Mouse (Mus musculus) kidney, postnatal 36 days (tissue): ENCODE data around the gene Vwa3b.
A peak's percentile ranks its signal among the peaks of the same experiment; 100 is the strongest.

Source experiments
- DNase-seq, 2 experiments: peaks; one replicate each; pipeline ENCODE4 v3.0.0; 2021 to 2022; ENCODE audit warnings: mixed read lengths in 2 of 2

The Vwa3b gene

GRCm38 (mm10) chr1:37011626-37012209 is 14.7 kb upstream of the Vwa3b start:
- no peak for DNase-seq

DNA sequence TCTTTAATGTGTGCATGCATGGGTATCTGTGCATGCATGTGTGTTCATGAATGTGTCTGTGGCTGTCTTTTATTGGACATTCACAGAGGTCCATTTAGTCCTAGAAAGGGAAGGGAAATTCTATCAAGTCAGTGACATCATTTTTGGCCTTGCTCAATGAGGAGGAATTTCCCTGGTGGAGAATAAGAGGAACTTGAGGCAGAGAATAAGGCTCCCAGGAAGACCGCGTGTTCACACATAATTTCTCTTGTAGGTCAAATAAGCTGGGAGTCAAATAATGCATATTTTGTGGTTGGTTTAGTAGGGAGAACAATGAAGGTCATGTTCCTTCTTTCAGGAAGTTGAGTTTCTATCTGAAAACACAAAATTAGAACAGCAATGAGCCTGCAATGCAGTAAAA is 13.4 kb upstream of the Vwa3b start:
- no peak for DNase-seq

GRCm38 (mm10) chr1:37013687-37014086 is 12.7 kb upstream of the Vwa3b start:
- peak; percentile 71 to 77 for DNase-seq

DNA sequence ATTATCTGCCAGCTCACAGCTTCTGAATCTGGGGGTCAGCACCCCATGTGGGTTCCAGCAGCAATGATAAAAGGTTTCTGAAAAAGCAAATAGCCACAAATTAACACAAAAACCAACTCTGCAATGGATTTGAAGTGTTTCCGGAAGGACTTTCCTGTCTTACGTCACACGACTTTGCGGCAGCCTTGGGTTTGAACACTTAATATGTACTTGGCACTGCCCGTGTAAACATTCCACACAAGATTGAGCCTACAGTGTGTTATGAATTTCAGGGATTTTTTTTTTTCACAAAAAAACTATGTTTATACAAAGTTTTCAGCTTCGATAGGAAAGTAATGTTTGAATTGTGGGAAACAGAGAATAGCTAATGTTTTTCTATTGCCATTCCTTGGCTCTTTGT is 7.4 kb upstream of the Vwa3b start:
- no peak for DNase-seq

- no peak for DNase-seq
These were observed 3.7 kb upstream of the Vwa3b start for GRCm38 (mm10) chr1:37022704-37023103.

GRCm38 (mm10) chr1:37024736-37025135 is 1.7 kb upstream of the Vwa3b start:
- no peak for DNase-seq

GRCm38 (mm10) chr1:37025376-37025775 is 1.0 kb upstream of the Vwa3b start:
- peak in 1 of 2 experiments; percentile 35 for DNase-seq

DNA sequence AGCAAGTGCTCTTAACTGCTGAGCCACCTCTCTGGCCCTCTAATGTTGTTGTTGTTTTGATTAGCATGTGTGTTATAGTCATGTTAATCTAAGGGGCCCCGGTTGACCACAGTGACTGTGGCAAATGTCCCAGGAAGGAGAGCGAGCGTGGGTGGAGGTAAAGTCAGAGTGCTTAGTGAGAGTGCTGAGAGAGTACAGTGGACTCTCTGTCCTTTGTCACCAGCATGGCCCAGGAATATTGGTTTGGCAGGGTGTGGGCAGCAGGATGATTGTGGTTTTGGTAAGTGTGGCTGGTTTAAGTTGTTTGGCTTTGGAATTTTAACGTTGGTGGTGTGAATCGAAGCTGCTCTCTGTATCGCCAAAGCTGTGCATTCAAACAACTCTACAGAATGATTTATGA is 470 bp downstream of the Vwa3b start:
- no peak for DNase-seq

DNA sequence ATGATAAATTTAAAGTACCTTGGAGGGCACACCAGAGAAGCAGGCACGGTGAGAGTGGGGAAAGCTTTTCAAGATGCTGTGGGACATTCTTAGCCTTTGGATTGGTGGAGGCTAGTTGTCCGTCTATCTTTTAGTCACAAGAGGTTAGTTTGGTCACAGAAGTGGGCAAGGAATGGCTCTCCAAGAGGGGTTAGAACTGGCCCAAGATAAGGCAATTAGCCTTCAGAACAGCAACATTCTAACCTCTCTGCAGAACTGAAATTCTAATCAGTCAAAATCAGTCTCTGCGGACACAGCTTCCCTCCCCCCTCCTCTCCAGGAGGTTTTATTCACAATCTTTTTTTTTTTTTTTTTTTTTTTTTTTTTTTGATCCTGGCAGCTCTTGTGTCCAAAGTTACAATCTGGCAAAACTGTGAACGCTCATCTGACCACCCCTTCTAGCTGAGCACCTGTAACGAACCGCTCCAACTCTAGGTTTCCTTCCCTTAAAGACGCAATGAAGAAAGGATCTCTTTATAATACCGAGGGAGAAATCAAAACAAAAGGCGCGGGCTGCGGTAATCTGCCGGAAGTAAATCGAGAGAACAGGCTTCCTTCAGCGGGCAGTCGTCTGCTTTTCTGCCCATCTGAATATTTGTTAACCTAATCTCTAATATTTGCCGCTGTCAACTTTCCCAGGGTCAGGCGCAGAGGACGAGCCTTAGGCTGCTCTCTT is 2.2 kb downstream of the Vwa3b start:
- DNase-seq = no peak

- DNase-seq = peak; percentile 25 to 52
These were observed 2.9 kb downstream of the Vwa3b start for GRCm38 (mm10) chr1:37029154-37029907.

GRCm38 (mm10) chr1:37029942-37030341 is 3.5 kb downstream of the Vwa3b start:
- no peak for DNase-seq

DNA sequence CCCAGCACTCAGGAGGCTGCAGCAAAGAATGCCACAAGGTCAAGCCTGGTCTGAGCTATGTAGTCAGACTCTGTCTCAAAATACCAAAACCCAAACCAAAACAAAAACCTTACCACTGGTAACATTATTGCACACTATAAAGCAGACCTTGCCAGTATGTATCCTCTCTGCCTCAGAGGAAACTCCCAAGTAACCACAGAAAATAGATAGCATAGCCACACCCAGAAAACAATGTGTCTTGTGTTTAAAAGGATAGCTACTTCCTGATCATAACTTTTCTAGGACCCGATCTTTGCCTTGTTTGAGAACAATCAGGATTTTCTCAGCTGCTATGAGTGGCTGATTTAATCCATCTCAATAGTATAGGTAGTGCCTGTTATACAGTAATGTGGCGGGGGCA is 4.3 kb downstream of the Vwa3b start:
- no peak for DNase-seq

DNA sequence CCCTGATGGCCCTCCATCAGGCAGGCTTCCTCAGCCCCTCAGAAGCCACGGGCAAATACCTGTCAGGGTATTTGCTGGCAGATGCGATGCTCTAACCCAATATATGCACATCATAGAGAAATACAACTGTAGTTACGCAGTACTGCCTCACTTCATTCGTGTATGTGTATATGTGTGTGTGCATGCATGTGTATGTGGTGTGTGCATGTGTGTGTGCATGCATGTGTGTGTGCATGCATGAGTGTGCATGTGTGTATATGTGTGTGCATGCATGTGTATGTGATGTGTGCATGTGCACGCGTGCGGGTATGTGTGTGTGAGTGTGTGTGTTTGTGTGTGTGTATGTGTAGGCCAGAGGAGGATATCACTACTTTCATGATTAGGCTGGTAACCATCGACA is 9.5 kb downstream of the Vwa3b start:
- DNase-seq = no peak

DNA sequence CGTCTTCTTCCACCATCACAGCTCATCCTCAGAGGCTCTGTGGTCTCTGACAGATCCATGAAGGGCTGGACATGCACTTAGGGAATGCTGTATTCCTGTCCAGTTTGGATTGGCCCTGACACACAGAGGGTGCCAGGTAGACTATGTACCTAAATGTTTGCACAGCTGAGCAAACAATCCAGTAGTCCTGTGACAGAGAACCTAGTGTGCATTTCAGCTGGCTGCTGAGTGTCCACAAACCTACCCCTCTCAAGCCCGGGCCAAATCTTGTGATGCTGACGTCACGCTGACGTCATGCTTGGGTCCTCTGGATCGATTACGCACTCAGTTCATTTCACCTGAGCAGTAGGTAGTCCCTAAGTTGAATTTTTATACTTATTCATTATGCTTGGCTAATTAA is 14.7 kb downstream of the Vwa3b start:
- no peak for DNase-seq

DNA sequence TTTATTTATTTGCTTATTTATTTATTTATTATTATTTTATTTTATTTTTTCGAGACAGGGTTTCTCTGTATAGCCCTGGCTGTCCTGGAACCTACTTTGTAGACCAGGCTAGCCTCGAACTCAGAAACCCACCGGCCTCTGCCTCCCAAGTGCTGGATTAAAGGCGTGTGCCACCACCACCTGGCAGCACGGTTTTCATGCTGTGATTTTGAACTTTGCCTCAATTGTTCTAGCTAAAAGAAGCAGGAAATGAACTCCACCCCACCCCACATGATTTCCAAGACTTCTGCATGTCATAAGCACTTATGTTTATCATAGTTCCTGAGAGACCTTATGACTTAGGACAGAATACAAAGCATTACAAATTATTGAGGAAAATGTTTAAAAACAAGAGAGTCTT is 15.5 kb downstream of the Vwa3b start:
- DNase-seq = no peak

DNA sequence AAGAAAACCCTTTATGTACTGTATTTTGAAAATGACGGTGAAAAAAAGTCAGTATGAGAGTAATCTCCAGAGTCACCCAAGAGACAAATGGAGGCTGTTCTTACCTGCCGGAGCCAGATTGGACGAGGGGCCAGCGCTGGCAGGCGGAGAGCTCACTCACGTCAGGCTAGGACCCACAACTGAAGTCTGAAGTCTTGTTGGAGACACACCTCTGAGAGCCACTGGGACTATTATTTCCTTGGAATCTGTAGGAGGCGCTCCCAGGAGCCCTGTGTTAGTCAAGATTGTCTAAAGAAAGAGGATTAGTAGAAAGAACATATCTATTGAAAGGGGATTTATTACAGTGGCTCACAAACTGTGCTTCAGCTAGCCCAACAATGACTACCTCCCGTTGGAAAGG is 16.4 kb downstream of the Vwa3b start:
- DNase-seq = no peak

DNA sequence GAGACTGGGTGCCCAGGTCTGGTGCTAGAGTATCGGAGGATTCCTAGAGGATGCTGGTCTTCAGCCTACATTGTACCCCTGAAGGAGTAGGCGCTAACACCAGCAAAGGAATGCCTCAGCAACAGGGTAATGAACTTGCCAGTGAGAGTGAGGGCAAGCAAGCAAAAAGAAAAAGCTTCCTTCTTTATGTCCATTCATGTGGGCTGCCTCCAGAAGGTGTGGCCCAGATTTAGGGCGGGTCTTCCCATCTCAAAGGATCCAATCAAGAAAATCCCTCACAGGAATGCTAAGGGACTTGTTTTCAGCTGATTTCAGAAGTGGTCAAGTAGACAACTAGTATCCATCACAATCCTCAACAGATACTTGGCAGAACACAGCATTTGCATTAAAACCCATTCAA is 16.8 kb downstream of the Vwa3b start:
- no peak for DNase-seq

DNA sequence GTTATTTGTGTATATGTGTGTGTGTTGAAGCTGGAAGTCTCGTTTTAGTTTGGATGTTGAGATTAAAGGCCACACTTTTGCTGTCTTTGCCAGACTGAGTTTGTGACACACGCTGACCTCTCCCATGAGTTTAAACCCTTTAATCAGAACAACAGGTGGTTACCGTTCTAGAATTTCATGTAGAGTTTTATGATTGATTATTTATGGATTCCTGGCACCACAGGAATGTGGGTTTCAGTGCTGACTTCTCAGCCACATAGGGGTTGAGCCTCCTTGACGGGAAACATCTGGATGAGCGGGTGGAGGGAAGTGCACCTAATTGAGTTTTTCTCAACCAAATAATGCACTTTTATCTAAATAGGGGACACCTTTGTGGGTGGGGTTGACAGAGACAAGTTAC is 19.1 kb downstream of the Vwa3b start:
- DNase-seq = no peak

GRCm38 (mm10) chr1:37049159-37049558 is 22.8 kb downstream of the Vwa3b start:
- no peak for DNase-seq

- no peak for DNase-seq
These were observed 27.3 kb downstream of the Vwa3b start for GRCm38 (mm10) chr1:37053691-37054090.

DNA sequence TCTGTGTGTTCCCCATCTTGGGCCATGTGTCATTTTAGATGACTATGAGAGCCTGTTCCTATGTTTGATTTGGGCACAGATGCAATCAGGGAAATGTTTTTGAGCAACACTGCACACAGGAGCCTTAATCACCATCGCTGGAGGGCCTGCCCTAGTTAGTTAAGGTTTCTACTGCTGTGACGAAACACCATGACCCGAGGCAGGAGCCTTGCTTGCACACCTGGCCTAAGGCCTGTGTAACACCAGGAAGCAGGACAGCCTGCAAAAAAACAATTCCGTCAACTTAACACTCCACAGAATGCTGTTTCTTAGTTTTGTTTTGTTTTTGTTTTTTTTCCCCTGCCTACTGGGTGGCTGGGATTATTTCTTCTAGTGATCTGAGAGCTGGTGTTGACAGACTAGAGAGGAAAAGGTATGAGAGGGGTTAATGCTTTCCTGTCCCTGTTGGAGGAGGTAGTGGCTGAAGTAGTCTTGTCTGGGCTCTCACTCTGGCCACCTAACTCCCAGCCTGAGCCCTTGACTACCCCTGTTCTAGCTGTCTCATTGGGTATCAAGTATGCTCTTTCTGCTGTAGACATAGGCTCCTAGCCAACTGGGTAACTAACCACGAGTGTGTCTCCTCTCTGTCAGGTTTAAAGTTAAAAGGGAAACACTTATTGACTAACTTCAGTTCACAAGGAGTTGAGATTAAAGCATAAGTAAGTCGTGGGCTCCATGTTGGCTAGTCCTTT is 30.6 kb downstream of the Vwa3b start:
- DNase-seq = peak; percentile 10 to 13

DNA sequence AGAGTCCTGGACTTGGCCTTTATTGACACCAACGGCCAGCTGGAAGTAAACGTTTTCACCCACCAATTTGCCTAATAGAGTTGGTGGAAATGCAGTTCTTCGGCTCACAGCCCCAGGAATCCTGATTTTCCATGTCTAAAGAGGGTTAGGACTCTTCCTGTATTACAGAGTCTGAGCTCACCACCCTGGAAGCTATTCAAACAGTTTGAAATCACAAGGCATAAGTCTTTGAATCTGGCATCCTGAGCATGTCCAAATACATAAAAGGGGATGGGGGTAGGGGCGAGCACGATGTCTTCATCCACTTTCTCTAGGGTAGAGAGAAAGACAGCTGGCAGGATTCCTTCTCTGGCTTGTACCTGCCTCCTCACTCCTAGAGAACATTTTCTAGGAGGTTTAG is 34.5 kb downstream of the Vwa3b start:
- no peak for DNase-seq

- no peak for DNase-seq
These were observed 36.7 kb downstream of the Vwa3b start for GRCm38 (mm10) chr1:37063053-37063452.
